Mouse (Mus musculus) heart, postnatal 14 days (tissue): ENCODE results near the gene Auh. TPM values are rescaled to one million over a fixed set of nuclear protein-coding genes. Genes with fewer than 3 reads are reported as not detected.

Source experiments
- DNase-seq, 2 experiments: peaks; one replicate each; pipeline ENCODE4 v3.0.0; 2021 to 2022
- intact Hi-C: fragments of 180-260 bp; cut with DNase I; formaldehyde crosslinking; loops from one replicate; pipeline ENCODE4 v1.15.1; 2025
- total RNA-seq, 2 experiments: library from RNA; stranded (reverse); gene quantifications; 2 replicates each; pipeline ENCODE4 v1.2.3; 2021

Auh gene
- total RNA-seq, 2 experiments from 2014 or later: 92.6 to 95.8 TPM

DNA sequence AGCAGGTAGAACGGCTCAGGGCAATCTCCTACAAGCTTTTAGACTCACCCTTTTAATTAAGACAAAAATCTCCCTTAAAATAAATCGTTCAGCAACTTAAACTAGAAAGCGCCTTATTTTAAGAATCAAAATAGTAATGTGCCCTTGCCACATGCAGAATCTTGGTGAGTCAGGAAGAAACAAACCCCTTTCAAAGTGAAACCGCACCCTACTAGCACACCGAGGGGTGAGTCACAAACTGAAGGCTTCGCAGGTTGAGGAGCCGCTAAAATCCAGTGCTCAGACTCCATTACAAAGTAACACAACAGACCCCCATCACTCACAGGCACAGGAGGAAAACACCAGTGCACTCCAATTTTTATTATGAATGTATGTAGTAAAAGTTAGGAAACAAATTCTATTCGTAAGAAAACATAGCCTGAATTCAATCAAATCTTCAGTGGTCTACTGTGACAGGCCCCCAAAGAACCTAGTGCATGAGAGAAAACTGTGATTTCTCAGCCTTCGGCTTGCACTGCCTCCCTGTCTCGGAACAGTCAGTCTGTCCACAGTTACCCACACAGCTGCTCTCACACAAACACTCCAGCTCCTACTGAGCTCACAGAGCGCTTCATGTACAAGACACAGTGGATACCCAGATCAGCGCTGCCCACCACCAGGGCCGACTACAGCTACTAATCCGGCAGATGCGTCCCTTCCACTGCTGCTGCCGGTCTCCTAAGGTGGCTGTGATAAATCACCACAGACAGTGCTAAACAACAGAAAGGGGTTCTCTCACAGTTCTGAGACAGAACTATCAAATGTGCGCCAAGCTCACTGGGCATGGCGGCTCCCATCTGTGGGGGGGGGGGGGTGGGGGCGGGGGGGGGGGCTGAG, 46.2 kb downstream of the Auh start:
- intact Hi-C loops: no loop called here

DNA sequence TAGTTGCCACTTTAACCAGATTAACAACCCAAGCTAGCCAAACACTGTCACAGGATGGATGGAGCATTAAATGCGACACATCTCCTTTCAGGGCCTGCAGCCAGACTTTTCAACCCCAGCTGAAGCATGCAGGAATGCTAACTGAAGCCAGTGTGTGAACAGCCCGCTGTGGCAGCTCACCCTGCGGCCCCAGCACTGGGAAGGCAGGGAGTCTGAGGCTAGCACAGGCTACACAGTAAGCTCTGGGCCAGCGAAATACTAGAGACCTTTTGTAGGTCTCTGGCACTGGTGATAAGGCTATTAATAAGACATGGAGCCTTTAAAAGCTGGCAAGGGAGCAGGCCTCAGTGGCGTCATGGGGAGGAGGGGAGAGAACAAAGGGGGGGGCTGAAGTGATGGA, 49.1 kb downstream of the Auh start:
- intact Hi-C loops: no loop called here

More for the DNA sequence above, 46.2 kb downstream of the Auh start:
- DNase-seq: no peak

DNA sequence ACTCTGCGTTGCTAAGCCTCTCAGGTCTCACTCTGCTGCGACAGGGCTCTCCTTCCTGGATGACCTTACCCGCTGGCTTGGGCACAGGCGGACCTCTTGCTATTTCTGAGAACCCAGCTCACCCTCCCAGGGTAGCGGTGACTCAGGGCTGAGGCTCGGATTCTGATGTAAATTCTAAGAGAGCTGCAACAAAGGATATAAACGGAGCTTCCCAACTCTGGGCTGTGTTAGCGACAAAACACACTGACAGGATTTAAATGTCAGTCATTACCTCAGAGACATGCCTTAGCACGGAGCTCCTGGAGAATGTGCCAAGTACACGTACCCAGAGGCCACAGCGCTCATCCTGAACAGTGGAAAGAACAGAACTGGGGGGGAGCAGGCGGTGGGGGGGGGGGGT, 49.6 kb downstream of the Auh start:
- intact Hi-C loops: no loop called here
- DNase-seq: no peak

More for the DNA sequence above, 49.1 kb downstream of the Auh start:
- DNase-seq: peak in 1 of 2 experiments; percentile 24

DNA sequence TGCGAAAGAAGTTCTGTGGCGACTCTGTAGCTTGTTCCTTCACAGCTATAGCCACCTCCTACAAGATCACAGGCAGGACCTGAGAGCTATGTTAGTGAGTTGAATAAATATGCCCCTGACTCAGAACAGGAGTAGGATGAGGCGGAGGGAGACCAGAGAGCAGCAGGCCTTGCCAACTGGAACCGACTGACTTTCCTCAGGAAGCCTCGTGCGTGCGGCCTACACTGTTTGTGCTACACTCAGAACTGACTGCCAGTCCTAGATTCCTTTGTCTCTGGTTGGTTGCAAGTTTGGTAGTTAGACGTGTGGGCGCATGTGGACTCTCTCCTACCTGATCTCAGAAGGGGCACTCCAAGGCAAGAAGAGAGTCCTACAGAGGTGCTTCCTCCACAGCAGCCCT, 50.2 kb downstream of the Auh start:
- intact Hi-C loops: no loop called here

DNA sequence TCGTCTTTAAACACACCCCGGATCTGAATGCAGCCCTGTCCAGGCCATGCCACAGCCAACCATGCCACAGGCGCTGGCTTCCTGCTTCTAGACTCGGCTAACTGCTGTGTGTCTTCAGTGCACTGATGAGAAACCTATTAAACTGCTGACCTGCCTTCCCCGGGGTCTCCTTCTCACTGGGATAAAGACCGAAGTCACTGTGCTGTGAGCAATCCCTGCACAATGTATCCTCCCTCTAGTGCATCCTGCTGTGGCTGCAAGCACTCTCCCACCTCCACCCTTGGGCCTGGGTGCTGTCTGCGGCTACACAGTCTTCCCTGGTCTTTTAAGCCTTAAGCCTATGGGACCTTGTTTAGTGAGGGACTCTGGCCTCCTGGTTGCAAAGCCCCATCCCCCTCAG, 50.7 kb downstream of the Auh start:
- DNase-seq: no peak
- intact Hi-C loops: no loop called here

More for the DNA sequence above, 50.2 kb downstream of the Auh start:
- no peak for DNase-seq

DNA sequence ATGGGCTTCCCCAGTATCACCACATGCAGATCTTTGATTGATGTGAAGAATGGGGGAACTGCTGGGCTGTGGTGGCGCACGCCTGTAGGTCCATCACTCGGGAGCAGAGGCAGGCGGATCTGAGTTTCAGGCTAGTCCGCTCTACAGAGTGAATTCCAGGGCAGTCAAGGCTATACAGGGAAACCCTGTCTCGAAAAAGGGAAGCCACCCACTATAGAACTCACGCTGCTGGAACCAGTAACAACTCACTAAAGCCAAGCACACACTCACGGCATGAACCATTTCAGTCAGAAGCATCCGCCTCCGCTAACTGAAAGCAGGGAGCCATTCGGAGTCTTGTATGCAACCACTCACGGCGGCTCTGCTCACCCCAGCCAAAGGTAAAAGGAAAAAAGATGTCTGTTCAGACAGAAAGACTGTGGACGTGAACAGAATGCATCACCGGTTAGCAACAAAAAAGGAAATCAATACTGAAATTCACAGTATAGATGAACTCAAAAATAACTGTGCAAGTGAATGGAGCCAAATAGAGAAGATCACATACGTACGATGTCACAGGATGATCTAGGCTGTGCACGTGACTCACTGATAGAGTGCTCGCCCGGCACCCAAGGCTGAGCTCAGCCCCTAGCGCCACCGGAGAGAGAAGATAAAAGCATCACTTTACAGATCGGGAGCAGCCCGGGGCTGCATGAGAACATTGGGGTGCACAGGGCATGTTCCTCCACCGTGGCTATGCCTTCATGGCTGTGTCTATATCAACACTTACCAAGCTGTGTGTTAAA, 53.7 kb downstream of the Auh start:
- no peak for DNase-seq
- intact Hi-C loops: no loop called here

DNA sequence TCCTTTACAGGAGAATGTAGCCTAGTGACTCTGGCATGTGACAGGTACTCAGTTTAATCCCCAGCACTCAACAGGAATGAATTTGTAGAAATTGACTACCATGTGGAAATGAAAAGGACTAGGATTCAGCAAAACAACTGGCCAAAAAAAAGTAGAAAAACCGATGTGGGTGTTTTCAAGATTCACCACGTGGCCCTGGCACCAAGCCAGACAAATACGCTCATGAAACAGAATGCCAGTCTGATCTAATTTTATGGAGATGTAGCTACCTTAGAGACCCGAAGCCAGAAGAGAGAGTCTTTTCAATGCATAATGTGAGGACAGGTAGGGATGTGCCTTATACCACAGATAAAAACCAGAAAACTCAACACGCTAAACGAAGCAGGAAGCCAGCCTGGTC, 54.4 kb downstream of the Auh start:
- no peak for DNase-seq
- intact Hi-C loops: no loop called here

DNA sequence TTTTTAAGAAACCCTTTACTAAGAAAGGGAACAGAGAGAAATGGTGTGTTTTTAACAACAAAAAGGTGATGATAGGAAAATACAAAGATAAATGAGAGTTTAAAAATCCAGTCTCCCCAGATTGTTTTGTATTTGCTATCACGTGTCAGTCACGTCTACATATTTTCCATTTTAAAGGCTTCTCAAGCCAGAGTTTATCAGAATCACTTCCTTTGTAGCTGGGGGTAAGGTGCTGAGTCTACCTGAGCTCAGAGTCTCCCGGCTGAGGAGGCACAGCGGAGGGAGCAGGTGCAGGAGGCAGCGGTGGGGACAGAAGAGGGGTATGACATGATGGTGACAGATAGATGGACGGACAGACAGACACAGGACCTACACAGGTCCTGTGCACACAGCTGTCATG, 55.1 kb downstream of the Auh start:
- DNase-seq: no peak
- intact Hi-C loops: no loop called here

DNA sequence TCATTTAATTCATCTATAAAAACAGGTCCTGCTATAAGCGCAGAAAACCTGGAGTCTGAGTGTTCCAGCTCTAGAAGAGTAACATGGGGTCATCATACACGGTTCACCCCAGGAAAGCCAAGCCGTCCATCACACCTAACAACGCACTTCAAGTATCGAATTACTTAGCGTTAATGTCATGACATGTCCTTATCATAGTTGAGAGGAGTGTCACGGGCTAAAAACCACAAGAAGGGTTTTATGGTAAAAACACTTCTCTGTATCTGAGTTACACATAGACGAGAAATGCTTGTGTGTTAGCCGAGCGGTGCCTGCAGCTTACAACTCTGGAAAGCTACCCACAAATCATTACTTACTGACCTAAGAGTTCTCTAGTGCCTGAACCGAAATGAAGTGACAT, 55.6 kb downstream of the Auh start:
- intact Hi-C loops: no loop called here
- DNase-seq: no peak

DNA sequence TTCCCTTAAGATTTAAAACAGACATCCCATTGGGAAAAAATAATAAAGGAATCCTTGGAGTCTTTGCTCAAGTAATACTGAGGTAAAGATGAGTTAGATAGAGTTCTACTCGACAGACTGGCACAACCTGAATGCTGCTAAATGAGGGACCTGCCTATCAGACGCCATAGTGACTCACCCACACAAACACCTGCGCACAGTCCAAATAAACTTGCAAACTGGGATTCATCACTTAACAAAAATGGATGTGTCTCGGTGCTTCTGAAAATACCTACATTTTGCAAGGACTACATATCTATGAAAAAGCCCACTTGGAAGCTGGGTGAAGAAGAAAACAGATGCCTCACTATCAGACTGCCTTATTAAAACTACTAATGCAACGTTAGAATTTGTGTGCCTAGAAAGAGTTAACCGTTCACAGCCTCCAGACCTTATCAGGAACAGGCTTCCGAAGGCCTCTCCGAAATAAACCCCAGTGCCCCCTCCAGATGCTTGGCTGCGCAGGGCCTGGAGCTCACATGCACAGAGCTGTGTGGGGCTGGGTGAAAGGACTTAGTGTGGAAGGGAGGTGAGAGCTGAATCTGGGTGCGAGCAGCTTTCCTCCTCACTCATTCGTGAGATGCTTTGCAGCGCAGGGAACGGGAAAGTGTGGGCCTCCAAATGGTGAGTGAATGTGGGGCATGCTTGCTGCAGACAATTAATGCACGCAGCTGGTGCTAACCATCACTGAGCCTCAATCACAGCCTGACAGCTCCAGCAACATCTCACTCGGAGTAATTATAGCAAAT, 63.3 kb downstream of the Auh start:
- DNase-seq: no peak
- intact Hi-C loops: no loop called here

DNA sequence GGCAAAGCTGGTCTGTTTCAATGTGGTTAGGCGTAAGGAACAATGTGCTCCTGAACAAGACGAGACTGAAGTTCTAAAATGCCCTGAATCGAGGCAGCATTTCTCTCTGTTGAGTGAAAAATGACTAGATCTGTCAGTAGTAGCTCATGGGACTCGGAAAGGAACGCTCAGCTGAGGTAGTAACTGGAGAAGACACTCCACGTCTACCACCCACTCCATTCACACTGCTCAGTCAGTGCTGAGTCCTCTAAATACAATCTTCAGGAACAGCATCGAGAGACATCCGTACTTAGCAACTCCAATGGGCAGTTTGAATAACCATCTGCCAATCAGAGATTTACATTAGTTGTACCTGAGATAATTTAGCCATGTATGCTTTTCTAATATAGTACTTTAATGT, 66.0 kb downstream of the Auh start:
- intact Hi-C loops: no loop called here
- DNase-seq: no peak

DNA sequence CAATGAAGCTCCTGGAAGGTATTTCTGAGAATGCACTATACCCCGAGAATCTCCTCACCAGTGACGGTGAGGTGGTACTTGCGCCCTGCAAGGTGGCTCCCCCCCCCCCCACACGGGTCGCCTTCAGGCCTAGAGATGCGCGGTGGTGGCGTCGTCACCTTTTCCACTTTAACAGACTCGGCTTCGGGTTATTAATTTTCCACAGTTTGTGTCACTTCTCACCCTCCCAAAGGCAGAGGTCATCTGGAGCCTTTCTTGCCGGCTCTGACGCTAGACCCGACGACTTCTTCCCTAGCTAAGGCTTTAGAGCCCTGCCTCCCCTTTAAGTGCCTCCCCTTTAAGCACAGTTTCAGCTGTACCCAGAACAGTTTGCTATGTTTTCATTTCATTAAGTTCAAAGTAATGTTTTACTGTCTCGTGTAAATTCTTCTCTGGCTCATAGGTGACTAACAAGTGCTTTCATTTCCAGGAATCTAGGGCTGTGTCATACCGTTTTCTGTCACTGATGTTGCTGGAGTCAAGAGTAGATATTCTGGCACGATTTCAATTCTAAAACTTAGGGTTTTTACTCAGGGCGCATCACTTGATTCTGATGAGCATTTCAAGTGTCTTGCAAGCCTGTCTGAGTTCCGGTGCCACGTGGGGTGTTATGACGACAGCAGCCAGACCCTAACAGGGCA, 69.3 kb downstream of the Auh start:
- no peak for DNase-seq
- intact Hi-C loops: no loop called here

DNA sequence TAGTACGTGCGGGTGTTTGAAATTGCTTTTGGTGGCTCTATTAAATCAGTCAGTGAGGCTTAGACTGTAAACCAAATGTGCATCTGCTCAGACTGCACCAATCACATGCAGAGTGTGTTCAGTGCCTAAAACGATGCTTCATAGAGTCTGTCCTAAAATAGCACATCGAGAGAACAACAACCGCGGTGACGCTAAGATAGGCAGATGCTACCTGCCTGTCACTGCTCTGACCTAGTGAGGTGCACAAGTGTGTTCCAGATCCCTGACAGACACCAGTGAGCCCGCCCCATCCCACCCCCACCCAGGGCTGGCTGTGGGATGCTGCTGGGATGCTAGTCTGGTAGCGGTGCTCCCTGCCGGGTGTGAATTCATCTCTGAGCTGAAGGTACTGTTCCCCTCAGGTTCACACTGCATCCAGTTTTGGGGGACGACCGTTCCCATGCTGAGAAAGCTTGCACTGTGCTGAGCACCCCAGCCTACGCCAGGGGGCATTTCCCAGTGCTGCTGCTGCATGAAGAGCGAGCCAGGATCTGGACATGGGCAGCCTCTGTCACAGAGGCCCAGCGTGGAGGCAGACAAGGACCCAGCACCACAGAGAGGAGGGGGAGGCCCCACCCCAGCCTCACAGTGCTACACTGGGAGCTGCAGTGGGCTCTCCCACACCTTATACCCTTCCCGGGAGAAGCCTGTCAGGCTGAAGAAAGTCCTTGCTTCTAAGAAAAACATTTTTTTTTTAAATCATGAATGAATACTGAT, 70.2 kb downstream of the Auh start:
- no peak for DNase-seq
- intact Hi-C loops: no loop called here

DNA sequence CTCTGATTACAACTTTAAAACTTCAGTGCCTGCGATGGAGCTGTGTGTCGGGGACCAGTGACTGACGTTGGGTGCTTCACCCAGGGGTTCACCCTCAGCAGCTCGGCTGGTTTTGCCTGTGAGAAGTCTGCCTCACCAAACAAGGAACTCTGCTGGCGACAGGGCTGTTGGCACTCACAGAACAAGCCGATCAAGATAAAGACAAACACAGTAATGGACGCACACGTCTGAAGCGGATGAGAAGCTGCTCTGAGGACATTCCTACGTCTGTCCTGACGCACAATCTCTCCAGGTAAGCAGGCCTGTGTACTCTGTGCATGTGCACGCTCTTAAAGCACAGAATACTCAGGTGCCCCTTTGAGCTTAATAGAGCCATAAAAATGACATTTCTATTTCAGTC, 71.1 kb downstream of the Auh start:
- intact Hi-C loops: no loop called here
- DNase-seq: no peak

DNA sequence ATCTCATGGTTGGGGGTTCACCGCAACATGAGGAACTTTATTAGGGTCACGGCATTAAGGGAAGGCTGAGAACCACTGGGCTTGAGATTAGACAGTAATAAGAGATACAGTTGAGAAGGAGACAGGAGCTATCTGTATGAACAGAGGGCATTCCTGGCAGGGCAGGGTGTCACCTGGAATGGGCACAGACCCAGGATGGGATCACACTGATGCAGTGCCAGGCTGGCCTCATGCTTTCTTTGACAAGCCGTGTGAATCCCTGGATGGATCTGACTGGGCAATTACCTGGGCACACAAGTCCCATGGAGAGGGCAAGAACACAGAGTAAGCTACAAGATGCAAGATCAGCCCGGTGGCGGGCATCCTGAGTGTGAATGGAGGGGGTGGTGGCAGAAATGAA, 71.7 kb downstream of the Auh start:
- DNase-seq: no peak
- intact Hi-C loops: no loop called here

DNA sequence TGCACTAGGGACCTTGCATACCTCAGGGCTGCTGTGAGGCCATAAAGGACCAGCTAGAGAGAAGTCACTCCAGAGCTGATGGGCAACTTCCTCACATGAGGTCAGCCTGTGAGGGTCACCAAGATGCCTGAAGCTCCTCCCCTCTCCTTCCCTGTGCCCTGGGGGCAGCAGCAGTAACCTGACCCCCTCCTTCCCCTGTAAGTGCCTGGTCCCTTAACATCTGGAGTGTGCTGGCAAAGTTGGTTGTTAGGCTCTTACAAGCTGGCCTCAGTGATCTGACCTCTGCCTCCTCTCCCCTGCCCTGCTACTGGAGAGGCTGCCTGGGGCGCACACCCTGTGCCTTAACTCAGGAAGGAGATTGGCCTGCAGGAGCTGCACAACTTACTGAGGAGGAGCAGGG, 75.9 kb downstream of the Auh start:
- DNase-seq: no peak
- intact Hi-C loops: no loop called here

DNA sequence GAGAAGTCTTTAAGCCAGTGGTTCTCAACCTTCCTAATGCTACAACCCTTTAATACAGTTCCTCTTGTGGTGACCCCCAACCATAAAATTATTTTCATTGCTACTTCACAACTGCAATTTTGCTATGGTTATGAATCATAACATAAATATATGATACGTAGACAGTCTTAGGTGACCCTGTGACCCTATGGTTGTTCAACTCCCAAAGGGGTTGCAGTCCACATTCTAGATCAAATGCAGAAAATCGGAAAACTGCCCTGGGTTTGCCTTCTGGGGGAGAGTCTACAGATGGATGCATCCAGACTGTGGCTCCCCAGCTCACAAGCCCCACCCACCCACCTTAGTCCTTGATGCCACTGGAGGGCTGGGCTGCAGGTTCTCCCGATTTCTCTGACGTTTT, 77.6 kb downstream of the Auh start:
- intact Hi-C loops: no loop called here
- no peak for DNase-seq

DNA sequence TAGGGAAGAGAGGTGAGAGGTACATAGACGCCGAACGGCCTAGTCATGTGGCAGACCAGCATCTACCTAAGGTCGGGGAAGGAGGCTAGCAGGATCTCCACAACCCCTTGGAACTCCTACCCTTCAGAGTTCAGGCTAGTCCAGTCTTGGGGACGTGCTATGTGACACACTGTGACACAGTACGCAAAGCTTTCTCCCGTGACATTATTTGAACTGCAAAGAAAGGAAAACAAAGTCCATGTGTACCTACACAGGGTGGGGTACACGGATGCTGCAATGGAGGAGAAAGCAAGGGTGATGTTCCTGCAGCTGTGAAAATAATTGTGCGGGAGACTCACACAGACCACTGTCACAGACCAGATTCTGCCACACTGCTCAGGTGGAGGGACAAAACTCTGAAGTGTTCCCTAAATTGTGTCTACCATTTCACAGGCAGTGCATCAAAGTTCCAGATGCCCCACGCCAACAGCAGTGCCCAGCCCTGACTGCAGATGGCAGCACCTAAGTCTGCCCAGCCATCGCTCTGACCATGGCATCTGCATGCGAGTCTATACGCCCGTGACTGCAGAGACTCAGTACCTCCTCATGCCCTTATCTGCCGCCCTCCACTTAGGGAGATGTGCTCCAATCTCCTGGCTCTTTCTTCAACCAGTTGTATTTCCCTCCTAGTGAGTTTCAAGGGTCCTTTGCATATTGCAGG, 79.3 kb downstream of the Auh start:
- no peak for DNase-seq
- intact Hi-C loops: no loop called here

DNA sequence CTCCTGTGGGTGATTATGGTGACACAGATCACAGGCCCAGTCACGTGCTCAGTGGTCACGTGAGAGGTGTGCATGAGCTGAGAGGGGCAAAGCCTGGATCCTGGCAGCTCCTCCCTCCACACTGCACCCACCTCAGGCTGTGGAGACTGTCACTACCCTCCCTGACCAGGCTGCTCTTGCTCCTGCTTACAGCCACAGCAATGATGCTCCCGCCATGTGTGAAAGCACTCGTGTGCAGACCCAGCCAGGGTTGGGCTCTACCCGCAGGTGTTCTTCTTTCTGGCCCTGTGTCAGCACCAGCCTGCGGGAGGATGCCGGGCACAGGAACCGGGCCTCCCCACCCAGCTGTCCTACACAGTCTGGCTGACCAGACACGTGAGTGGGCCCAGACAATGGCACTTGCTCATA, 80.1 kb downstream of the Auh start:
- intact Hi-C loops: no loop called here
- no peak for DNase-seq
